Mouse (Mus musculus) naive thymus-derived CD4-positive, alpha-beta T cell, adult 2 months (primary cell): ENCODE measurements at regions not wholly inside any gene's neighbourhood (a gene's known extent, or its start where the extent isn't known, plus 50 kb on each side); places are given as distances from the start of the nearest gene placed in this dataset.

Experiments used
- DNase-seq: peaks from one replicate; pipeline ENCODE4 v3.0.0-alpha.2; 2011; ENCODE audit warnings: low read depth

DNA sequence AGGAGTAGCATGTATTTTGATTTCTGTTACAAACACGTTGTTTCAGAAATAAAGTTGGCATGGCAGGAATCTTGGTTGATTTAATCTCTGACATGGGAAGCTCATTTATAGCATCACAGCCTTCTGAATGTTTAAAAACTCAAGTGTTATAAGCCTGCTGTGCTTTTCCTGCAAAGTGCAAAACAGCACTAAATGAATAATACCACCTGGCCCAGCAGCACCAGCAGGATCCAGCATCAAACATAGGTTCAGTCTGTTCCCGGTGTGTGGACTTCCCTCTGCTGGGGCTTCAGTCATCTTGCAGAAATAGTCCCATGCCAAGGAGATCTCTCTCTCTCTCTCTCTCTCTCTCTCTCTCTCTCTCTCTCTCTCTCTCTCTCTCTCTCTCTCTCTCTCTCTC, 154.7 kb upstream of the Tox3 start:
- DNase-seq: no peak

DNA sequence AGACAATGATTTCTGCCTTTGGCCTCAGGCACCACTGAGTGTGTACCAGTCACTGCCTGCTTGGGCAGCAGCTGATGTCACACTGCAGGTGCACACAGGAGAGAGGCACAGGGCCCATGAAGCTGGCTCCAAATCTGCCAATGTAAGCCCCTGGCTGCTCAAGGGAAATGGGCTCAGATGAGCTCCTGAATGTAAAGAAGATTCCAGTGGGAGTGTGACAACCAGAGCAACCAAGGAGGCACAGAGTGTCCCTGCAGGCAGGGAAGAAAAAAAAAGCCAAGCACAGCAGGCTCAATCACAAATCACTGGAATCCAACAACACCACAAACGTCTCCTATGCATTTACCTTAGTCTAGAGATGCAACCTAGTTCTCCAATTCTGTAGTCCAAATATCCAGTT, 151.2 kb upstream of the Tox3 start:
- no peak for DNase-seq

DNA sequence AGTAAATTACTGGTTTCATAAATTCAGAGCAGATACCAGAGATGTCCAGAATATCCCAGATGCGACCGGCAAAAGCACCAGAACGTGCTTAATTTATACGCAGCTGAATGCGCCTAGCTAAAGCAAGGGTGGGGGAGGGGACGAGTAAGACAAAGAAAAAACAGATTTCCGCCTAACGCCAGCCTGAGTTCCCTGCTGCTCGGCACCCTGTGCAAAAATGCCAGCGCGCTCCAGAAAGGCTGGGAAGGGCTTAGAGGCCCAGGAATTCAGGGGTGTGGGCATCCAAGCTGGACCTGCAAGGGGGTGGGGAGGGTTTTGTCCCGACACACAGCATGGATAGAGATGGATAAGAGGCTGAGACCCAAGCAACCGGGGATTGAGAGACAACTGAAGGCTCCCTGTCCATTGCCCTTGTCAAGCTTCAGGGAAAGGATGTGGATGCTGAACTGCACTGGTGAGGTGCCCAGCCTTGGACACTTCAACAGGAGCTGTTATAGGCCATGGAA, 148.6 kb upstream of the Tox3 start:
- no peak for DNase-seq

DNA sequence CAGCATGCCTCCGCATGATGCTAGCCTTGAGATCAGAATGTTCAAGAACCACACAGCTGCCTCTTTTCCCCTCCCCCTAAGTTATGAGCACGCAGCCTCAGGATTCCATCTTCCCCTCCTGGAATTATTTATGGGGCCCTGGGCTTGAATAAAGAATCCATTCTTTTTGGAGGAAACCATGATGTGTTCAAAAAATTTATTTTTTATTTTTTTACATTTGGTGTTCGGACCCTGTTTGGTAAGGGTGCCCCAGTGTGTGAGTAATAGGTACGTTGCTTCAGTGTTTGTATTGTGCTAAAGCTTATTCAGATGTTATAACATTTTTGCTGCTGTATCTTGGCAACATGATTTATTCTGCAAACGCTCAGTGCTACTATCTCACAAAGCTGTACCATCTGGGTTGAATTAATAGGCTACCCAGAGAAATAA, 147.8 kb upstream of the Tox3 start:
- no peak for DNase-seq

DNA sequence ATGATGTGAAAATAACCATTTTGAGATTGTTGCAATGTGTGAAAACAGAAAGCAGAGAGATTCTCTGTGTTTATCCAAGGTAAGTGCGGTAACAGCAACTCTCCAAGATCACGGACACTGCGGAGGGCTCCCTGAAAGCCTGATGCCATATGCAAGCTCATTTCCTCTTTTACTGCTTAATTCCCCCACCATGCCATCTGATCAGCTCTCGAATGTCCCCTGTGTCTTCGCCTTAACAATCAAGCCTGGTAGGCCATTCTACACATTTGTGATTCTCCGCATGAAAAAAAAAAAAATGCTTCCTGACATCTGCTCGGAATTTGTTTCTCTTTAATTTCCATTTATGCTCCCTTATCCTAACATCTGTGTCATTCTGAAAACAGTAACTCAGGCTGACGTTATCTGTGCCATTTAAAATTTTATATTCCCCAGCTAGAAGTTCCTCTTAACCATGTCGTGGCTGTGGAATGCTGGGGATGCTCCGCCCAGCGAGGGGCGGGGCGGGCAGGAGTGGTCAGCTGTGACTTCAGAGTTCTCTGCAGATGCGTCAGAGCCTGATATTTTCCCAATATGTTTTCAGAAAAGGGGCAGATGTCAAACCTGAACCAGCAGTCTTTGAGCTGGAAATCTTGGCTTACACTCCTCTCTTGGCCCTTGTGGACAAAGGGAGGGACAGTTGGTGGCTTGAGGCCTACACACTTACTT, 144.5 kb upstream of the Tox3 start:
- no peak for DNase-seq

DNA sequence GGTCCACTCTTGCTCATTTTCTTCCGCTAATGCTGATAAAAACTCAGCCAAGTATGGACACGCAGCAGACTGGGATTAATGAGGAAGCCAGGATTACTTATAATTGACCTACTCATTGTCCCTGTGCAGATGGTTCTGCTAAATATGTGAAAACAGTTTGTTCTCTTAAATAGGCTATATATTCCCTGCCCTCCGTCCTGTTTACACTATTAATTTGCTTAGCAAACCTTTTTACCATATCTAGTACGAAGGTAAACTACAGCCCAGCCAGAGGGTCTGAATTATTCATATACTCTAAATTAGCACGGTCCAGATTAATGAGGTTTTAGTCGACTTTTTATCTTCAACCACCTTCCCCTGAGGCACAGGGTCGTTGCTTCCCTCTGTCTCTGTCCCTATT, 143.5 kb upstream of the Tox3 start:
- DNase-seq: no peak

DNA sequence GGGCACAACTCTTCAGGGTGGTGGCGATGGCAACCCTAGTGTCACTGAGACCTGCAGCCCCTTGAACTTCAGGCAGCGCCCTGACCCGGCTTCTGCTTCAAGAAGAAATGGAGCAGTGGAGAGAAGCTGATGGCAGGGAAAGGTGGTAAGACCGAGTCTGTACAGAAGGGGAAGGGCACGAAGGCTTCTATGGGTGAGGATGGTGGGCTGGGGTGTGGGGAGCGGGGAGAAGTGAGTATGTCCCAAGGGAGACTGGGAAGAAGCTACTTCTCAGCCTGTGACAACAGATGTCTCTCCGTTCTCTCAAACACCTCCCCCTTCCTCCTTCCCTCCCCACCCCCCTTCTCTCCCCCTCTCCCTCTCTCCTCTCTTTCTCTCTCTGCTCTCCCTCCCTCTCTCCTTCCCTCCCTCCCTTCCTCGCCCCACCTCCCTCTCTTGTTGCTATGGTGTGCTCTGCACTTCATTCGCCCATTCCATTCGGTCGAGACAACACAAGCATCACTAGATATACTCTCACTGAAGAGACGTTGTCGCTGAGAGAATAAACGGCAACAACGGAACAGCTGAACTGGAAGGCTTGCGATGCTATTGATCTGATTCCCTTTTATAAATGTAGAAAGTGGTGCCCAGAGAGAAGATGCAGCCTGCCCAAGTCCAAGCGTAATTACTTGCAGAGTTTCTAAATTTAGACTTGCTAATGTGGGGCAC, 142.7 kb upstream of the Tox3 start:
- no peak for DNase-seq

DNA sequence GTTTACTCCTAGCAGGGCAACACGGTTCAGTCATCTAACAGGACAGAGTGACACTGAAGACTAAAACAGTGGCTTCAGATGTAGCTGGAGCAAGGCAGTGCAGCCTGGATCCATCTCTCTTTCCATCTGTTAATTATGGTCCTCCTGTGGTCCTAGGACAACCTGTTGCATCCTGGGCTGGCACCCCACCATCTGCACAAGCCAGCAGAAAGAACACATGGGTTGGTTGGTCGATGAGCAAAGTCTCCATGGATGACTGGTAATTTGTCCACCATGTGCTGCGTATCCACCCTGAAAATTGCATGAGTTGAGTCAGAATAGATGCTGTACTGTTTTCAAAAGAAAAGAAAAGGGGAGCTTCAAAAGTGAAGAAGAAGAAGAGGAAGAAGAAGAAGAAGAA, 138.4 kb upstream of the Tox3 start:
- no peak for DNase-seq

DNA sequence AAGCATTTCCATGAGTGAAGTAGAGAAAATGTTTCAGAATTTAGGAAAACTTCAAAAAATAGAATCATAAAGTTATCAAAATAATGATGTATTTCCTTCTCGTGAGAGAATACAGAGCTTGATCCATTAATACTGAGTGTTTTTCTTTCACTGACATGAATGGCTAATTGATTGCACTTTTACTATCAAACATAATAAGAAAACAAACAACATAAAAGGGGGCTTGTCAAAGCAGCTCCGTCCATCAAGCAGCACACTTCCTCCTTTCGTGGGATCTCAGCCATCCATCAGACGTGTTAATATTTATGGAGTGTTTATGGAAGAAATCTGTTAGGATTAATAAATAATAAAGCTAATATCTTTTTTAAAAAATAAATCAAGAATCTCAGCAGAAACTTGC, 130.0 kb upstream of the Tox3 start:
- no peak for DNase-seq

DNA sequence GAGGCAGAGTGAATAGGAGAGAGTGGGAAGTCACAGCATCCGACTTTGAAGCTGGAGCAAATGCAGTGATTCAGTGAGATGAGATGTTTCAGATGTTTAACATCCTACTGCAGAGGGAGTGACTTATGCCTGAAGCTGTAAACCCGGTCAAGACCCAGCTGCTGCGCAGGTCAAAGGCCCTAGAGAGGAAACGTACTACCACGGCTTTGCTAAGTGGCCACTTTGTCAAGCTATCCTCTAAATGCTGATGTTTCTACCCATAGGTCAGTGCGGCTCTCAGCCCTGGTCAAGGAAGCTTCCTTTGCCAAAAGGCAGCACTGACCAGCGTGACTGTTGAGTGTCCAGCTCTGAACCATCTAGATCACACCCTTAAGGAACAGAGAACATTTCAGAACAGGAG, 125.9 kb upstream of the Tox3 start:
- no peak for DNase-seq

DNA sequence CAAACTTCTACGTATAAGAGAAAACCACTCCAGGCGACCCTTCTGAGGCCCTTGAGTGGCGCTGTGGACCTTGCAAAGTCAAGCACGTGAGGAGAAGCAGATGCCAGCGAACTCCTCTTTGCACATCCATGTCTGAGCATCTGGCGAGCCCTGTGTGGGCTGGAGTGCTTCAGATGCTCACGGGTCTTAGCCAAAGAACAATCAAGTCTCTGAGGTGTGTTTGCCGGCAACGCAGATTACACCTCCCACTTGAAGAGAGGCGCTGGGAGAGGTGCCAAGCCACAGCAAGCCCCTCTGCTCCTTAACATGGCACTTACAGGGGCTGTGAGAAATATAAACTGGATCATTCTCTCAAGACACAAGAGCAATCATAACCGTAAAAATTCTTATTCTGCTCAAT, 122.7 kb upstream of the Tox3 start:
- DNase-seq: no peak

DNA sequence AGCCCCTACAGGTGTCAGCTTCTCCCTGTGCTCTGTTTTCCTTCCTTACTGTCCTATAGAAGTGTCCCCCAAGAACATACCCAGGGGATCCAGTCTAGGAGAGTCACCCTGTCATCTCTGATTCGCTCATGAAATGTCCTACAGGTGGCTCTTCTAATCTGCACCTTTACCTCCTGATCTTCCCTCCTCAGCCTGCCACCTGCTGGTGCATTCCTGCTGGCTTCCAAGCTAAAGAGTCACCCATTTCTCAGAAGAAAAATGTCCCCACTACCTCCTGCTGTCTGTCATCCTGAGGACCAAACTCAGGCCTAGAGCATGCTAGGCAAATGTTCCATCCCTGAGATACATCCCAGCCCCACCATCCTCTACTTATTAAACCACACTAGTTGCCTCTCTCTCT, 115.6 kb upstream of the Tox3 start:
- DNase-seq: no peak

DNA sequence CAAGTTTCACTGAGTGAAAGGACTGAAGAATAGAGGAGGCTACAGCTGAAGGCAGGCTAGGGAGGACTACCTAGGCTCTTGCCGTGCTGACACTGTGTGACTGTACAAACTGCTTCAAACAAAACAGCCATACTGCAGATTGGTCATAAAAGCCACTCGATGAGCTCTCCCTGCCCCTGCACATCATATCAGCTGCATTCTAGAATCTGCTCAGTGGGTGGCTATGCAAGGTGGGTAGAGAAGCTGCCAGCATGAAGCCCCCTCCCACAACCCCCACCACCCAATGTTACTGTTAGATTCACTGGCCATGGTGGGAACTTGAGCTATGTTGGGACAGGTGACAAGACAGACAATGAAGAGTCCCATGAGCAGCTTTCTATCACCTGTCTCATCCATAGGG, 107.2 kb upstream of the Tox3 start:
- DNase-seq: no peak

DNA sequence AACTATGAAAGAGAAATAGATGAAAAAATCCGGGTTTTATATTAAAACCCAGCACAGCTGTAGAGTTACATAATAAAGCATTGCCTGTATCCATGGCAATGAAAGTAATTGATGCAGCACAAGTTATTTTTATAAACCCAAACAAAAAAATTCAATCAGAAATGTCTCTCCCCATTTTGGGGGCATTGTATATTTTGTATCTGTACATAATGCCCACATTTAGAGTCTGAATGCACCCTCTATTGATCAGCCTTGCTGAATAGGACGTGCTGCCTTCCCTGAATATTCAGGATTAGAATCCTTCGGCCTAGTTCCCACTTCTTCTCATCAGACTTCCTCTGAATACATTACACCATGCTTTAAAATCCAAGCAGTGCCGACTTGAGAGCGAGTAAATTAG, 106.0 kb upstream of the Tox3 start:
- no peak for DNase-seq

DNA sequence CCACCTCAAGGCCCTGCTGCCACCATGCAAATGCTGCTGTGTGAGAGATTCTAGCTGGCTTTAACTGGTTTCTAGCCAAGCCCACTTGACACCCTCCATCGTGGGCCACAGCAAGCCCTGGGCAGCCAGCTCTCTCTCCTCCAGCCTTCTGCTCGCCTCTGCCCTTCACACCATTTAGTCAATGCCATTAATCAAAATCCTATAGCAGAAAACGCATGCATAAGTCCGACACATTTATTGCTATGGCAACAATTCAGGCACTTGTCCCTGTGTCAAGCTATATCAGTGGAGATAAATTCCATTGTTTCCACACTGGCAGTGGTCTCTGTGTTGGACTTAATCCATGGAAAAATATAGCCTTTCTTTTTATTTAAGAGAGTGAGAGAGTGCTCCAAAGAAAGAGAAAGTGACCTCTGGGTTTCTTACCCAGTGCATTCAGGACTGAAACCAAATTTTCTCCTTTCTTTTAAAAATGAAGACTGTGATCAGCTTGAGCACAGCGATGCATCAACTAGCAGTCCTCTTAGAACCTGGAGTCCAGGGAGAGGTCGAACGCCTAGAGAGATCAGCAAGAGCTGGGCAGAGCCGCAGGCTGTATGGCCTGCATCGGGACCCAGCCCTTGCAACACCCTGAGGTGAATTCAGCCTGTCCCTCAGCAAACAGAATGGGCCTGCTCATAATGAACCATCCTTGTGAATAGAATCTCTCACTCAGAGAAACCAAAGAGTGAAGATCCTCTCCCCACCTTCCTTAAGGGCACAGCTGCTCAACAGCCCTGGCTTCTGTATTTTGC, 93.1 kb upstream of the Tox3 start:
- no peak for DNase-seq

DNA sequence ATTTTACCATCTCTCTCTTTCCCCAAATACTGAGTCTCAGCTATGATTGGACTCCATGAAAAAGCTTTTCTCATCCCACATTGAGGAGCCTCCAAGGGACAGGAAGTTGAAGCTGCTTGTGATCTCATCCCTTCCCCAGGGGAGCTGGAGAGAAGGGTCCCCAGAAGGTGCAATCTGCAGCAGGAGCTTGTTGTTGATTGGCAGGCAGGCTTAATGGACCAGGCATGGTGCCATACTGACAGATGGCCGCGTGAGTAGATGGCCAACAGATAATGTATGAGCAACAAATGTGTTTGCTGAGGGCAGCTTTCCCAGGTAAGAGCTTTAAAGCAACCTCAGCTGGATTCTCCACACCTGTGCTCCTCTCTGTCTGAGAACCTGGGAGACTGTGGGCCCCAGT, 65.9 kb upstream of the Tox3 start:
- DNase-seq: no peak
